Mouse (Mus musculus): ENCODE measurements around the gene Mindy3. TPM values are rescaled to one million over a fixed set of nuclear protein-coding genes. Genes with fewer than 3 reads are reported as not detected.

The Mindy3 gene
- polyA plus RNA-seq, 1 experiment from 2014 or later: 31.7 TPM

- no peaks in the 10 kb centered on the region for H3K9me3 ChIP-seq (replicated peaks)
- 29% methylated on average over 2 of the region's 2 CpGs for WGBS
- H3K36me3 ChIP-seq: no peaks in the 10 kb centered on the region
- no peak for ATAC-seq (ENCODE audit: insufficient number of reproducible peaks, low FRiP score)
- H3K27me3 ChIP-seq (replicated peaks): no peaks in the 10 kb centered on the region
- no peak overlapping the region for H3K9ac ChIP-seq
- no peak overlapping the region for H3K27ac ChIP-seq (ENCODE audit: poor library complexity, severe bottlenecking)
- no peak overlapping the region for H3K4me3 ChIP-seq
- H3K4me2 ChIP-seq: no peak overlapping the region
- H3K4me1 ChIP-seq (replicated peaks): peaks cover 41% of the 10 kb centered on the region
These were observed 8.1 kb downstream of the Mindy3 start for GRCm38 (mm10) chr2:12411129-12411528.

DNA sequence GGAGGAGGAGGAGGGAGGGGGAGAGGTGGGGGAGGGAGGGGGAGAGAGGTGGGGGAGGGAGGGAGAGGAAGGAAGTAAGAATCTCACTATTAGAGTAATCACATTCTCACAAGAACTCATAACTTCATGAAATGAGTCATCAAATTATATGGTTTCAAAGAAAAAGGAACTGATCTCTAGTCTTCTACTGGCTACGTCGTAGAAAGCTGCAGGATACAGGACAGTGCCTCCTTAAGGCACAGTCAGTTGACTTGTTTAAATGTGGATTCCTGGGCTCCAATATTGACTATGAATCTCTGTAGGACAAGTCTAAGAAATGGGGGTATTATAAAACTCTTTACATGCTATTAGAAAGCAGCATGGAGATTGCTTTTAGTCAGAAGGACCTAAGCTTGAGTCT lies 12.5 kb downstream of the Mindy3 start:
- Histone ChIP-seq H3K36me3 (no peaks in the 10 kb centered on the region), H3K27ac (ENCODE audit: poor library complexity, severe bottlenecking) (no peak overlapping the region), H3K4me1 (replicated peaks) (peaks cover 18% of the 10 kb centered on the region), H3K9me3 (replicated peaks) (no peaks in the 10 kb centered on the region), H3K27me3 (replicated peaks) (no peaks in the 10 kb centered on the region), H3K9ac (no peak overlapping the region), H3K4me3 (no peak overlapping the region), H3K4me2 (no peak overlapping the region)
- no peak for ATAC-seq (ENCODE audit: insufficient number of reproducible peaks, low FRiP score)
- 96% methylated on average over 2 of the region's 2 CpGs for WGBS

GRCm38 (mm10) chr2:12402469-12402868 lies 16.8 kb downstream of the Mindy3 start:
- H3K4me3 ChIP-seq: no peak overlapping the region
- no peaks in the 10 kb centered on the region for H3K9me3 ChIP-seq (replicated peaks)
- no peak overlapping the region for H3K4me2 ChIP-seq
- ATAC-seq (ENCODE audit: insufficient number of reproducible peaks, low FRiP score): no peak
- H3K27me3 ChIP-seq (replicated peaks): no peaks in the 10 kb centered on the region
- no peak overlapping the region for H3K27ac ChIP-seq (ENCODE audit: poor library complexity, severe bottlenecking)
- 71% methylated on average over 3 of the region's 3 CpGs for WGBS
- no peak overlapping the region for H3K9ac ChIP-seq
- peaks cover 7% of the 10 kb centered on the region for H3K4me1 ChIP-seq (replicated peaks)
- no peaks in the 10 kb centered on the region for H3K36me3 ChIP-seq

DNA sequence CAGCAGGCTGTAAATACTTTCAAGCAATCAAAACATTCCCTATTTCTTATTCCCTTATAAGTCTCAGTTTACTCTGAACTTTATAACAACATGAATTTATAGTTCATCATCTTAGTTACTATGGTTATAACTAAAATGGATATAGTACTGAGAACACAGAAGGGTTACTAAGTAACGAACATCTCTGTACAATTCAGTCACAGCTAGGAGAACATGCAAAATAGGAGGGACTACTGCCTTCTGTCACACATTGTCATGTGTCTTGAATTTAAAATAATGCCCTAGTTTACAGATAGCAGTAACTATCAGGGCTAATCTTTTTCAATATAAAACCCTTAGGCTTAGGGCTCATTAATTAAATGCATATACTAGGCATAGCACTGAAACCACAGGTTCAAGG lies 18.1 kb downstream of the Mindy3 start:
- no peak overlapping the region for H3K27ac ChIP-seq (ENCODE audit: poor library complexity, severe bottlenecking)
- ATAC-seq (ENCODE audit: insufficient number of reproducible peaks, low FRiP score): no peak
- H3K36me3 ChIP-seq: no peaks in the 10 kb centered on the region
- 82% methylated on average over 1 of the region's 1 CpGs for WGBS
- no peak overlapping the region for H3K9ac ChIP-seq
- no peaks in the 10 kb centered on the region for H3K9me3 ChIP-seq (replicated peaks)
- H3K4me2 ChIP-seq: no peak overlapping the region
- peaks cover 7% of the 10 kb centered on the region for H3K4me1 ChIP-seq (replicated peaks)
- no peaks in the 10 kb centered on the region for H3K27me3 ChIP-seq (replicated peaks)
- no peak overlapping the region for H3K4me3 ChIP-seq

DNA sequence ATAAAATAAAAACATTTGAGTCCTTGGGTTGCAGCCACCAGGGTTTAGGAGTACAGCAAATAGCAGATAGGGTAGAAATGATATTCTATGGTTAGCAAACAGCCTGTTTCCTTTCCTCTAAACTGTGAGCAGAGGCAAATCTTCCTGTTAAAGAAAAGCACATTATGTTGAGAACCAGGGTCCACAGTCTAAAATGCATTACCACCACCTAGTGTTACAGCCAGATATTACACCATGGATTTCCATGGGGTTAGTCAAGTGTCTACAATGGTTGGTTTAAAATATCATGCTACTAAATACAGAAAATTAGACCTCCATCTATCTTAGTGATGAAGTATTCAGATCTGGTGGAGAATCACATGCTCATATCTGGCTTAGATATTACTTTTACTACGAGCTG lies 30.2 kb downstream of the Mindy3 start:
- Histone ChIP-seq H3K4me1 (replicated peaks) (no peaks in the 10 kb centered on the region), H3K4me3 (no peak overlapping the region), H3K36me3 (peaks cover 23% of the 10 kb centered on the region), H3K27ac (ENCODE audit: poor library complexity, severe bottlenecking) (no peak overlapping the region), H3K9me3 (replicated peaks) (no peaks in the 10 kb centered on the region), H3K9ac (no peak overlapping the region), H3K27me3 (replicated peaks) (no peaks in the 10 kb centered on the region), H3K4me2 (no peak overlapping the region)
- 0 out of 2 replicates have a peak, but pooled peaks have one; percentile 48 for ATAC-seq (ENCODE audit: insufficient number of reproducible peaks, low FRiP score)
- WGBS: 35% methylated on average over 1 of the region's 1 CpGs

DNA sequence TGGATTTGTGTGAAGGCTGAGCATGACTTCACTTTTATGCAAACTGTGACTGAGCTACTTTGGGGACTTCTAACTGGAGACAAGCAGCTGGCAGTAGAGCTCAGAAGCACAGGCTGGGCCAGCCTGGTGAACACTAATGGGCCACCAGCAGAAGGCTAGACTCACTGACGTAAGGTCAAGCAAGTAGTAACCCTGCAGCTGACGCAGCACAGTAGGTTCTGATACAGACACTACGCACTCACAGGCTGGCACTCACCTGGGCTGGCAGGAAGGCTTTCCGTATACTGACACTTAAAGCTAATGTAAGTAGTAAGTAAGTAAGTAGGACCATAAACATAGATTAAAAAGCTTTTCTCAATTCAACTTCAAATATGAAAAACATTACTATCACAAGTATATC lies 30.7 kb downstream of the Mindy3 start:
- H3K27ac ChIP-seq (ENCODE audit: poor library complexity, severe bottlenecking): no peak overlapping the region
- no peak overlapping the region for H3K4me2 ChIP-seq
- no peak overlapping the region for H3K4me3 ChIP-seq
- 83% methylated on average over 4 of the region's 4 CpGs for WGBS
- ATAC-seq (ENCODE audit: insufficient number of reproducible peaks, low FRiP score): no peak
- no peaks in the 10 kb centered on the region for H3K4me1 ChIP-seq (replicated peaks)
- no peaks in the 10 kb centered on the region for H3K27me3 ChIP-seq (replicated peaks)
- H3K36me3 ChIP-seq: peaks cover 23% of the 10 kb centered on the region
- no peak overlapping the region for H3K9ac ChIP-seq
- no peaks in the 10 kb centered on the region for H3K9me3 ChIP-seq (replicated peaks)

DNA sequence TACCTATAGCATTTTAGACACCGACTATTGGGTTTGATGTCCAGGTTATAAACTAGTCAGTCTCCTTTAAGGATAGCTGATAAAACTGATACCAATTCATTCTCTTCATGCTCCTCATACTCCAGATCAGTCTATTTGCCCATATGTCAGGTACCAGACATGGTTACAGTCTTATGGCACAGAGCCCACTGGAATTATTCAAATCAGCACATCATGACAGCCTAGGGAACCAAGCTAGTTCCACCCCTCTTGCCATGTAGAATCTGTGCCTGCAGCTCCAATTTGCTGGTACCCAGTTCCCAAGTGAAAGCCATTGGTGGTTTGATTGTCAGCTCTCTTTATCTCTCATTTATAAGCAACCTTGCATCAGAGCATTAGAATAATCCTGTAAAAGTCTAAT lies 34.9 kb downstream of the Mindy3 start:
- Histone ChIP-seq H3K4me1 (replicated peaks) (peaks cover 11% of the 10 kb centered on the region), H3K9ac (no peak overlapping the region), H3K9me3 (replicated peaks) (no peaks in the 10 kb centered on the region), H3K27ac (ENCODE audit: poor library complexity, severe bottlenecking) (no peak overlapping the region), H3K4me2 (no peak overlapping the region), H3K27me3 (replicated peaks) (no peaks in the 10 kb centered on the region), H3K36me3 (peaks cover 19% of the 10 kb centered on the region), H3K4me3 (no peak overlapping the region)
- 93% methylated on average over 1 of the region's 1 CpGs for whole genome bisulfite sequencing
- no peak for ATAC-seq (ENCODE audit: insufficient number of reproducible peaks, low FRiP score)

DNA sequence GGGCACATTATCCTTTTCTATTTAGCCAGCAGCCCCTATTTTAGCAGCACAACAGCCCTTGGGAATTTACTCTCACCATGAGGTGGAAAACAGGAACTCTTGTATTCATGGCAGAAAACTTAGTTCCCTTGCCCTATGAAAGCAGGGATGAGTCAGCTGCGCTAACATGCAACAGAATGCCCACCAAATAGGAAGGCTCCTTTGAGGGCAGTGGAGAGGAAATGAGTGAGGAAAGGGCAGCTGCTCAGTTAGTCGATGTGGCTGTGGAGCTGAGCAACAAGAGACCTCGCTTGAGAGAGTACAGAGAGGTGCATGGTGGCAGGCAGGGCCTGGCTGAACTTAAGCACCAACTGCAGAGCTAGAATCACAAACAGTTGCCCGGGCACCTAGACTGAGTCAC lies 36.6 kb downstream of the Mindy3 start:
- Histone ChIP-seq H3K36me3 (peaks cover 19% of the 10 kb centered on the region), H3K4me3 (no peak overlapping the region), H3K4me2 (no peak overlapping the region), H3K9me3 (replicated peaks) (no peaks in the 10 kb centered on the region), H3K4me1 (replicated peaks) (peaks cover 11% of the 10 kb centered on the region), H3K27me3 (replicated peaks) (no peaks in the 10 kb centered on the region), H3K27ac (ENCODE audit: poor library complexity, severe bottlenecking) (peak overlapping the region; percentile 42; the same call in 1 of the 2 replicates), H3K9ac (no peak overlapping the region)
- ATAC-seq (ENCODE audit: insufficient number of reproducible peaks, low FRiP score): no peak
- 58% methylated on average over 4 of the region's 4 CpGs for WGBS

DNA sequence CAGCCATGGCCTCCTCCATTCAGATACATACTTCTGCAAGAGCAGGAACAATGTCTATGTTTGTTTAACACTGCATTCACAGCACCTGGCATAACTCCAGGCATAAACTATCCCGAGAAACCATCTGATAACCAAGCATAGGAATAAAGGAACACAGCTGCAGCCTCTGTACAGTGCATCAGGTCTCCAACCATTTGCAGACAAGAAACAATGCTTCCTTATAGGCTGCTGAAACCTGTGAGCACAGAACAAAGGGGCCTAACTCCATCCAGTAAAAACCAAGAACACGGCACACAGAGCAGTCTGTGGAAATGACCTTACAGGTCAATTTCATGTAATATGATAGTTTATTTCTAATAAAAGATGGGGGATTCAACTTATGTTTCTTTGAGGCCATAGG lies 39.0 kb downstream of the Mindy3 start:
- Histone ChIP-seq H3K27me3 (replicated peaks) (no peaks in the 10 kb centered on the region), H3K4me1 (replicated peaks) (peaks cover 11% of the 10 kb centered on the region), H3K36me3 (peaks cover 13% of the 10 kb centered on the region; the same call in 1 of the 2 replicates), H3K4me2 (no peak overlapping the region), H3K27ac (ENCODE audit: poor library complexity, severe bottlenecking) (no peak overlapping the region), H3K4me3 (no peak overlapping the region), H3K9me3 (replicated peaks) (no peaks in the 10 kb centered on the region), H3K9ac (no peak overlapping the region)
- ATAC-seq (ENCODE audit: insufficient number of reproducible peaks, low FRiP score): no peak
- 46% methylated on average over 2 of the region's 2 CpGs for WGBS

- no peak overlapping the region for H3K4me2 ChIP-seq
- H3K27ac ChIP-seq (ENCODE audit: poor library complexity, severe bottlenecking): no peak overlapping the region
- ATAC-seq (ENCODE audit: insufficient number of reproducible peaks, low FRiP score): no peak
- H3K4me1 ChIP-seq (replicated peaks): peaks cover 11% of the 10 kb centered on the region
- H3K27me3 ChIP-seq (replicated peaks): no peaks in the 10 kb centered on the region
- H3K36me3 ChIP-seq: peaks cover 4% of the 10 kb centered on the region; the same call in 1 of the 2 replicates
- no peak overlapping the region for H3K4me3 ChIP-seq
- no peaks in the 10 kb centered on the region for H3K9me3 ChIP-seq (replicated peaks)
- 70% methylated on average over 5 of the region's 5 CpGs for WGBS
- H3K9ac ChIP-seq: no peak overlapping the region
These were observed 40.7 kb downstream of the Mindy3 start for GRCm38 (mm10) chr2:12378591-12378990.

DNA sequence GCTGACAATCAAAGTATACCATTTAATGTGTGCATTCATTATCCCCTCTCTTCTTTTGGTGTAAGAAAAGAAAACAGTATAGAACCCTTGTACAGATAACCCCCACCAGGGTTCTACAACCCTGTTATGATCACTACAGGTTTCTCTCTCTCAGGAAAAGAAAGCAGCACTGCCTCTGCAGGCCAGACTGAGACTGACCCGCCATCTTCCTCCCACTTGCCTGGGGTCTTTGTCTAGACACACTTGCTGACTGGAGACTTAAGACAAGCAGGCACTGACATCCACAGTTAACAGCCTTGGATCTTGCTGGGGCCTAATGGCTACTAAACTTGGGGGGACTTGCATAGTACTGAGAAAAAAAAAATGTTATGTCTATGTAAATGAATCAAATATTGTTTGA lies 42.2 kb downstream of the Mindy3 start:
- no peak for ATAC-seq (ENCODE audit: insufficient number of reproducible peaks, low FRiP score)
- Histone ChIP-seq H3K4me2 (no peak overlapping the region), H3K4me1 (replicated peaks) (peaks cover 6% of the 10 kb centered on the region), H3K36me3 (peaks cover 4% of the 10 kb centered on the region; the same call in 1 of the 2 replicates), H3K27me3 (replicated peaks) (no peaks in the 10 kb centered on the region), H3K9me3 (replicated peaks) (no peaks in the 10 kb centered on the region), H3K27ac (ENCODE audit: poor library complexity, severe bottlenecking) (no peak overlapping the region), H3K9ac (no peak overlapping the region), H3K4me3 (no peak overlapping the region)
- 80% methylated on average over 1 of the region's 1 CpGs for WGBS

GRCm38 (mm10) chr2:12372883-12373282 lies 46.4 kb downstream of the Mindy3 start:
- no peaks in the 10 kb centered on the region for H3K9me3 ChIP-seq (replicated peaks)
- H3K27ac ChIP-seq (ENCODE audit: poor library complexity, severe bottlenecking): no peak overlapping the region
- H3K4me3 ChIP-seq: no peak overlapping the region
- no peak overlapping the region for H3K9ac ChIP-seq
- 61% methylated on average over 2 of the region's 2 CpGs for WGBS
- ATAC-seq (ENCODE audit: insufficient number of reproducible peaks, low FRiP score): peak; percentile 27; the same call in 1 of the 2 replicates
- H3K4me2 ChIP-seq: no peak overlapping the region
- H3K36me3 ChIP-seq: peaks cover 6% of the 10 kb centered on the region; the same call in 1 of the 2 replicates
- H3K4me1 ChIP-seq (replicated peaks): peaks cover 6% of the 10 kb centered on the region; the same call in 1 of the 2 replicates
- H3K27me3 ChIP-seq (replicated peaks): no peaks in the 10 kb centered on the region
